Mouse (Mus musculus) kidney, postnatal 0 days (tissue): ENCODE measurements around the gene Gmppb. TPM values are rescaled to one million over a fixed set of nuclear protein-coding genes. Genes with fewer than 3 reads are reported as not detected.

Experiments used
- ATAC-seq: fragments of 200-750 bp; cut with Nextera tagmentation; replicated peaks from 2 replicates; pipeline ENCODE4 v1.8.0; 2017; ENCODE audit warnings: low read depth, moderate number of reproducible peaks, moderate TSS enrichment, moderate library complexity; ENCODE audit not compliant: low FRiP score
- DNase-seq: peaks from one replicate; pipeline ENCODE4 v3.0.0-alpha.2; 2016; ENCODE audit warnings: low spot score
- H3K27ac ChIP-seq: fragments of 300-500 bp; sonication (generic); 2 replicates; pipeline ENCODE4 v1.5.1; 2014; ENCODE audit warnings: mild to moderate bottlenecking
- H3K27me3 ChIP-seq: fragments of 300-500 bp; sonication (generic); 2 replicates; pipeline ENCODE4 v1.6.1; 2014; ENCODE audit warnings: low read length, mixed read lengths; ENCODE audit not compliant: insufficient read depth
- H3K36me3 ChIP-seq: fragments of 300-500 bp; sonication (generic); 2 replicates; pipeline ENCODE4 v1.6.1; 2014; ENCODE audit warnings: low read length, mixed read lengths; ENCODE audit not compliant: insufficient read depth
- H3K4me1 ChIP-seq: fragments of 300-500 bp; sonication (generic); replicated peaks from 2 replicates; pipeline ENCODE4 v1.6.1; 2014; ENCODE audit warnings: antibody characterized with exemption, low read length, mixed read lengths; ENCODE audit not compliant: insufficient read depth
- H3K4me2 ChIP-seq: fragments of 300-500 bp; sonication (generic); 2 replicates; pipeline ENCODE4 v1.6.1; 2014; ENCODE audit warnings: mild to moderate bottlenecking, low read length, moderate library complexity, mixed read lengths
- H3K4me3 ChIP-seq: fragments of 300-500 bp; sonication (generic); replicated peaks from 2 replicates; pipeline ENCODE4 v1.5.1; 2014; ENCODE audit warnings: low read depth, low read length
- H3K9ac ChIP-seq: fragments of 300-500 bp; sonication (generic); 2 replicates; pipeline ENCODE4 v1.6.1; 2014; ENCODE audit warnings: low read depth, low read length
- H3K9me3 ChIP-seq: fragments of 300-500 bp; sonication (generic); replicated peaks from 2 replicates; pipeline ENCODE4 v1.6.1; 2016; ENCODE audit warnings: low read length, inconsistent platforms, mixed read lengths
- CTCF ChIP-seq: IDR thresholded peaks from 2 replicates; pipeline ENCODE4 v1.5.1; 2016; ENCODE audit warnings: antibody characterized with exemption, low read depth, mild to moderate bottlenecking, moderate library complexity
- WGBS: fragments of 180-500 bp; shearing (Covaris S2); extraction: QIAGEN DNeasy Blood & Tissue Kit; methylation state at CpG from one replicate; pipeline ENCODE4 v1.1.7; 2014; 5-methylcytosine and 5-hydroxymethylcytosine counted together
- polyA plus RNA-seq: library from polyadenylated mRNA; unstranded; fragments of >200 nt; fragmentation: Nextera tagmentation; extraction: Ambion mirVana; gene quantifications from 2 replicates; pipeline ENCODE4 v1.2.1, GENCODE M21; 2015

Gene Gmppb
- polyA plus RNA-seq, 1 experiment from 2014 or later, result 23.2 TPM

- DNase-seq (no peak), ATAC-seq (no peak)
- Histone ChIP-seq H3K4me1 (no peaks in the 10 kb centered on the region), H3K9ac (no peak overlapping the region), H3K27me3 (no peaks in the 10 kb centered on the region), H3K27ac (no peak overlapping the region), H3K9me3 (no peaks in the 10 kb centered on the region), H3K4me2 (no peak overlapping the region), H3K4me3 (no peak overlapping the region), H3K36me3 (peaks cover 45% of the 10 kb centered on the region)
- TF ChIP-seq CTCF, result no peak
- WGBS, result 94% methylated on average over 3 of the region's 3 CpGs
These were observed 13.1 kb downstream of the Gmppb start for GRCm38 (mm10) chr9:108062142-108062541.

GRCm38 (mm10) chr9:108063361-108063760 lies 14.3 kb downstream of the Gmppb start:
- Histone ChIP-seq H3K4me2 (no peak overlapping the region), H3K27me3 (no peaks in the 10 kb centered on the region), H3K36me3 (peaks cover 35% of the 10 kb centered on the region), H3K4me1 (no peaks in the 10 kb centered on the region), H3K4me3 (no peak overlapping the region), H3K27ac (no peak overlapping the region), H3K9ac (no peak overlapping the region), H3K9me3 (no peaks in the 10 kb centered on the region)
- no peak for TF ChIP-seq CTCF
- DNase-seq, result no peak
- no peak; the same call in 1 of the 2 replicates for ATAC-seq
- WGBS, result 85% methylated on average over 12 of the region's 12 CpGs

DNA sequence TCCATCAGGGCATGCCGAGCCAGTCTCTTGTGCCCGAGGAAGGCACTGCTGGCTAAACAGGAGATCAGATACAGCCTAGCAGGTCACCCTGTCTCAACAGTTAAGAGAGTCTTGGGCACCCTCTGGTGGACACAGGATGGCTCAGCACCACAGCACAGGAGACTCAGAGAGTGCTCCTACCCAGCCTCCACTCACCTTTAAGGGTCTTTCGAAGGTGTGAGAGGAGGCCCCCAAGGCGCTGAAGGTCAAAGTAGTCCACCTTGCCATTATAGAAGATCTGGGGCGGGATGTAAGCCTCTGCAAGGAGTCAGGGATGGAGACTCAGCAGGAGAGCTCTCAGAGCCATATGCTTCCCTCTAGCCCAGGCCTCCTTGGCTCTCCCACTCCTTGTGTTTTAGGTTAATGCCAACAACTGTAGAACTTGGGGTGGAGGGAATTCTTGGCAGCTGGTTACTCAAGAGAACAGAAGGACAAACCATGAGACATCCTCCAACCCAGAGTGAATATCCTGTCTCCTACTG lies 16.5 kb downstream of the Gmppb start:
- 35% methylated on average over 5 of the region's 5 CpGs for WGBS
- Histone ChIP-seq H3K9me3 (no peaks in the 10 kb centered on the region), H3K36me3 (peaks cover 33% of the 10 kb centered on the region), H3K4me3 (no peak overlapping the region), H3K4me1 (no peaks in the 10 kb centered on the region), H3K27me3 (no peaks in the 10 kb centered on the region), H3K9ac (no peak overlapping the region), H3K27ac (no peak overlapping the region), H3K4me2 (no peak overlapping the region)
- no peak; the same call in 1 of the 2 replicates for ATAC-seq
- peak; percentile 72 for DNase-seq
- TF ChIP-seq CTCF, result peak; percentile 79

- H3K9me3 ChIP-seq, result no peaks in the 10 kb centered on the region
- no peak overlapping the region for H3K4me3 ChIP-seq
- ATAC-seq (no peak), DNase-seq (no peak)
- H3K27ac ChIP-seq, result no peak overlapping the region
- TF ChIP-seq CTCF, result peak; percentile 44; the same call in 1 of the 2 replicates
- peaks cover 32% of the 10 kb centered on the region for H3K36me3 ChIP-seq
- WGBS, result 85% methylated on average over 7 of the region's 7 CpGs
- H3K4me1 ChIP-seq, result no peaks in the 10 kb centered on the region
- no peak overlapping the region for H3K4me2 ChIP-seq
- no peak overlapping the region for H3K9ac ChIP-seq
- H3K27me3 ChIP-seq, result no peaks in the 10 kb centered on the region
These were observed 18.2 kb downstream of the Gmppb start for GRCm38 (mm10) chr9:108067199-108067598.

GRCm38 (mm10) chr9:108067900-108068299 lies 18.9 kb downstream of the Gmppb start:
- ATAC-seq, result no peak
- H3K9me3 ChIP-seq, result no peaks in the 10 kb centered on the region

DNA sequence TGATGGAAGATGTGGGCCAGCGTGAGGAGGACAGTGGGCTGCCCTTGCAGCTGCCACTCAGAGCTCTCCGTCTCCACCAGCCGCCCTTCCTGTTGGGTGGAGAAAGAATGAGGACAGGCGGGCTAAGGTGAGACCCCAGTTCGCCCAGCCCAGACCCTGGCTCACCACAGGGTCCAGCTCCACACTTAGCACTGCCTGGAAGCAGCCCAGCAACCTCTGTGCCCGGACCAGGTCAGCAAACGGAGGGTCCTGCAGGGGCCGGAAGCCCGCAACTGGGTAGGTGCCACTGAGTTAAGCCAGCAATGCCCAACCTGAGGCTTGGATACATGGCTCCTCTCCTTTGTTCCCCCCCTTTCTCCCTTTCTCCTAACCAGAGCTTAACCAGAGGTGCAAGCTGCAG lies 20.0 kb downstream of the Gmppb start:
- no peak for TF ChIP-seq CTCF
- no peaks in the 10 kb centered on the region for H3K9me3 ChIP-seq
- no peak for DNase-seq
- no peak overlapping the region for H3K27ac ChIP-seq
- H3K27me3 ChIP-seq, result no peaks in the 10 kb centered on the region
- 93% methylated on average over 9 of the region's 9 CpGs for WGBS
- ATAC-seq, result no peak
- peaks cover 17% of the 10 kb centered on the region; the same call in 1 of the 2 replicates for H3K36me3 ChIP-seq
- no peaks in the 10 kb centered on the region for H3K4me1 ChIP-seq
- H3K9ac ChIP-seq, result no peak overlapping the region
- H3K4me2 ChIP-seq, result no peak overlapping the region
- H3K4me3 ChIP-seq, result no peak overlapping the region

More at GRCm38 (mm10) chr9:108067900-108068299, 18.9 kb downstream of the Gmppb start:
- H3K4me3 ChIP-seq, result no peak overlapping the region
- H3K27me3 ChIP-seq, result no peaks in the 10 kb centered on the region
- no peak overlapping the region for H3K4me2 ChIP-seq
- TF ChIP-seq CTCF, result peak; percentile 98
- WGBS, result 16% methylated on average over 8 of the region's 8 CpGs
- no peaks in the 10 kb centered on the region for H3K4me1 ChIP-seq
- DNase-seq, result peak; percentile 92
- H3K36me3 ChIP-seq, result peaks cover 27% of the 10 kb centered on the region; the same call in 1 of the 2 replicates
- H3K9ac ChIP-seq, result no peak overlapping the region
- no peak overlapping the region for H3K27ac ChIP-seq

- no peak for TF ChIP-seq CTCF
- Histone ChIP-seq H3K4me3 (no peak overlapping the region), H3K4me2 (no peak overlapping the region), H3K27ac (no peak overlapping the region), H3K27me3 (no peaks in the 10 kb centered on the region), H3K9me3 (no peaks in the 10 kb centered on the region), H3K36me3 (peaks cover 14% of the 10 kb centered on the region; the same call in 1 of the 2 replicates), H3K4me1 (no peaks in the 10 kb centered on the region), H3K9ac (no peak overlapping the region)
- 85% methylated on average over 7 of the region's 7 CpGs for WGBS
- no peak for ATAC-seq
- DNase-seq, result no peak
These were observed 20.5 kb downstream of the Gmppb start for GRCm38 (mm10) chr9:108069529-108069928.
